Mouse (Mus musculus) right cerebral cortex, postnatal 25 days (tissue): ENCODE measurements at regions not wholly inside any gene's neighbourhood (a gene's known extent, or its start where the extent isn't known, plus 50 kb on each side); places are given as distances from the start of the nearest gene placed in this dataset.

Source experiments
- DNase-seq: peaks from one replicate; pipeline ENCODE4 v3.0.0; 2022

DNA sequence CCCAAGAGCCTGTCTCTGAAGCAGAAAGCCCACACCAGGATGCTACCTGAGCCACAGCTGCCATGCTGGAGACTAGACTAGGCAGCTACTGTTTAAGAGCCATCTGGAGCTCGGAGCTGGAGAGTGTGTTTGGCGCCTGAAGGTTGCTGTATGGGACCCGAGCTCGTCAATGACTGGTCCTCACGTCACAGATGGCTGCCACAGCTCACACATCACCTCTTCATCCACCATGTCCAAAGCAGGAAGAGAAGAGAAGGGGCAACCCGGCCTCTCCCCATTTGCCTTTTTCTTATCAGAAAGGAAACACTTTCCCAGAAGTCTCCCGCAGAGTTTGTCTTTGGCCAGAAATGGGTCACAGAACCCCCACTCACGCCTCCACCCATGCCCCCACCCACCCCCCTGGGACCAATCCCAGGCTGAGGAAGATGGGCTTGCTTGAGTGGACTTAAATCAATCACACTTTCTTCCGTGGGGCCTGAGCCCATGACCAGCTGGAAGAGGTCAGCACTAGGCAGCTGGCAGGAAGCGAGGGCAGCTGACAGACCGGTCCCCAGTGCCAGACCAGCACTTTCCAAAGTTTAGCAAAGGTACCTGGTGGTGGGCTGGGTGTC is 53.5 kb upstream of the Ptpn1 start:
- DNase-seq: no peak

DNA sequence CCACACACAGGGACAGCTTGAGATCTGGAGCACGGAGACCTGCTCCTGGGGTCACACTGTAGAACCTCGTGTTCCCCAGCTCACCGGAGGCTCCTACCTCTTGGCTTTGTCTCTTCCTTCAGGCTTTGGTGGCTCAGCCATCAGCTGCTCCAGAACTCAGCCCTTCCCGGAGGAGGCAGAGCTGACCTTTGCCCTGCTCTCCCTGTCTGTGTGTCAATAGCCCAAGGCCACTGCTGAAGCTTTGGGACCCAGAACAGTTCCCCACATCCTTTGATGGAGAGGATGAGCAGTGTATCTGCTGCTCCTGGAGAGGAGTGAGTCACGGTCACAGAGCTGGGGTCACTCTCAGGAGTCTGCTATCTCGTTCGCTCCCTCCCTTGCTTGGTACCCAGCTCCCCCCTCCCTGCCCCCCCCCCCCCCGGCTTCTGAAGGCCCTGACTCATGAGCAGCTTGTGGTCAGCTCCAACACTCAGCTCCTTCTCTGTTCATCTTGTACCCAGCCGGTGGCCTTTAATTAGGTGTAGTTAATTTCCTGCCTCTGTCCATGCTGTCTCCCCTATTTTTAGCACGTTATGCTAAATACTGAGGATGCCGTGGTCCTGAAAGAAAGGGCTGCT is 54.5 kb upstream of the Ptpn1 start:
- DNase-seq: no peak

DNA sequence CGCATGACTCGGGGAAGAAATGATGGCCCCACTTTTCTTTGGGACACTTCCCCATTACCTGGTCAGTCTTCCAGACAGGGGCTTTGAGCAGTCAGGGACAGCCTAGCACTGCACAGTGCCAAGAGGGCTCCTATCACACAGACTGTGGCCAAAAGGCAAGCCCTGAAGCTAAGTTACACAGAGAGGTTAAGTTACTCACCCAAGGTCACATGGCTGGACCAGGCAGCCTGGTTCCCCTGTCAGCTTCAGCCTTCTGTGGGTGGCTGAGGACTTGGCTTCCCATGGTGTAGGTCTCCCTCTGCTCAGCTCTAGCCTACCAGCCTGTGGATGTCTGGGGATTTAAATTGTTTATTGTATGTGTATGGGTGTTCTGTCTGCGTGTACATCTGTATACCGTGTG is 59.4 kb upstream of the Ptpn1 start:
- no peak for DNase-seq

DNA sequence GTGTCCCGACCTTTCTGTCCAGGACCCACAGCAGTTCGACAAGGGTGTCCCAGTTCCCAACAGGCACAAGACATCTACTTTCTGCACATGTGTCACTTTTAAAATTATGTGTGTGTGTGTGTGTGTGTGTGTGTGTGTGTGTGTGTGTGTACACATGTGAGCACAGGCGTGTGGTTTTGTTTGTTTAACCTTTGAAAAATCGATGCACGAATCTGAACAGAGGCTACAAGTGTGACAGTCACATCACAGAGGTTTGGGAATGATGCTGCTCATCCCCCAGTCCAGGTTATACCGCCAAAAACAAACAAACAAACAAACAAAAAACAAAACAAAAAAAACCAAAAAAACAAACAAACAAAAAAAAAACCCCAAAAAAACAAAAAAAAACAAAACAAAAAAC is 61.7 kb upstream of the Ptpn1 start:
- no peak for DNase-seq

DNA sequence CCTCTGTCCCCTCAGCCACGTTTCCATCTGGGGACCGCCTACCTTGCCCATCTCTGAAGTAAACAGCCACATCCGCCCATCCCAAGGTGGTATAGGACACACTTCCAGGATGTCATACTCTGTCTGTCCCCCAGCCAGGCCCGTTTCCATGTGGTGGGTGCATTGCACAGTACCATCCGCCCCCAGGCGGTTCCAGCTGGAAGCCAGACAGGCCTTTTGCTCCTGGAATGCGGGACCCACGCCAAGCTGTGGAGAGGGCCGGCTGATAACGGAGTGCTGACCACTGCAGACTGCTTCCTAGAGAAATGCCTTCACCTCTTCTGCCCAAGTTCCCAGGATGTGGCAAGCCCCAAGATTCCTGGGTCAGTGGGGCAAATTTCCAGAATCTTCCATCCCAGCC is 65.1 kb upstream of the Ptpn1 start:
- DNase-seq: no peak

DNA sequence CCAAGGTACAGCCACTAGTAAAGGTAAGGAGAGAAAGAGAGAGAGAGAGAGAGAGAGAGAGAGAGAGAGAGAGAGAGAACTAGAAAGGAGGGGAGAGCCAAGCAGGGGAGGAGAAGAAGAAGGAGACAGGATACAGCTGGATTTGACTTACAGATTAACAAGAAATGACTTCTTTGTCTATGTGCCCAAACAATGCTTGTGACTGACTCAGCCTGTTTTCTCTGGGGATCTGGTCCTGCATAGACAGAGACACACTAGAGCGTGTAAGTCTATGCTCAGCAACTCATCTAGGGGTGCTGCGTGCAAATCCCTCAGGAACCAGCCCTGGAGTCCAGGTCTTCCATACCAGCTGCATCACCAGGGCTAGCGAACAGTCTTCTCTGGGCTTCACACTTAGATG is 66.3 kb upstream of the Ptpn1 start:
- DNase-seq: no peak

DNA sequence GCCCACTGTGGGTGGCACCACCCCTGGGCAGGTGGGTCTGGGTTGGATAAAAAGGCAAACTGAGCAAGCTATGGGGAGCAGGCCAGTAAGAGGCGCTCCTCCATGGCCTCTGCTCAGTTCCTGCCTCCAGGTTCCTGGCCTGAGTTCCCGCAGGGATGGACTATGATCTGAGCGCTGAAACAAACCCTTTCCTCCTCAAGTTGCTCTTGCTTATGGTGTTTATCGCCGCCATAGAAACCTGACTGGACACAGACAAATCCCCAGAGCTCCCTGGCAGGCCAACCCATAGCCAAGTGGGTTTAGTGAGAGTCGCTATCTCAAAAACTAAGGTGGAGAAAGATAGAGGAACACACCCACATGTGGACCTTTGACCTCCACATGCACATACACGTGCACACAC is 67.2 kb upstream of the Ptpn1 start:
- DNase-seq: no peak

DNA sequence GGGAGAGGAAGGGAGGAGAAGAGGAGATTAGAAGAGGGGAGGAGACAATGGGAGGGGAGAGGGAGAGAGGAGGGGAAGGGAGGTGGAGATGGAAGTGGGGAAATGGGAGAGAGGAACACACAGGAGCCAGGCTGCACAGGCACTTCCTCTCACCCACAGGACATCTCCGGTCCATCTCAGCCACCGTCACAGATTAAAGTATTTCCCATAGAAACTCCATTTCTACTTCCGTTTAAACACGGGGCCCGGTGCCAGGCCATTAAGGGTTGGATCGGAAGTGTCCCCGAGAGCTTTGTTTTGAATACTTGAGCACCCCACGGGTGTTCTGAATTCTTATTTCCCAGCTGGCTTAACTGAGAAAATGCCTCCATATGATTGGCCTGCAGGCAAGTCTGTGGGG is 67.6 kb upstream of the Ptpn1 start:
- no peak for DNase-seq

DNA sequence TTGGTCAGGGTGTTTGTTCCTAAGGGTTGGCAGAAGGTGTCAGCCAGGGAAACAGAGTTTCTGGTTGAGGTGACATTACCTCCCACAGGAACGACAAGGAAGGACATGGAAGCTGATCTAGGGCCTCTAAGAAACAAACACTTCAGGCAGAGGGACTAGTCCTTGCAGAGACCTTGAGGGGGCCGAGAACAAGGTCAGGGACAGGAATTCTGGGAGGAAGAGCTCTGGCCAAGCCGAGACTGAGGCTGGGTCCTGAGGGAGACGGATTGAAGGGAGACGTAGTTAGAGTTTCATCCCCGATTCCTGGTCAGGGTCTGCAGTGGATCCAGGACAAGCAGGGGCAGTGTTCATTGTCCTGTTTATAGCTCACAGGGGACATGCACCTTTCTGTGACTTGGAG is 68.2 kb upstream of the Ptpn1 start:
- no peak for DNase-seq

DNA sequence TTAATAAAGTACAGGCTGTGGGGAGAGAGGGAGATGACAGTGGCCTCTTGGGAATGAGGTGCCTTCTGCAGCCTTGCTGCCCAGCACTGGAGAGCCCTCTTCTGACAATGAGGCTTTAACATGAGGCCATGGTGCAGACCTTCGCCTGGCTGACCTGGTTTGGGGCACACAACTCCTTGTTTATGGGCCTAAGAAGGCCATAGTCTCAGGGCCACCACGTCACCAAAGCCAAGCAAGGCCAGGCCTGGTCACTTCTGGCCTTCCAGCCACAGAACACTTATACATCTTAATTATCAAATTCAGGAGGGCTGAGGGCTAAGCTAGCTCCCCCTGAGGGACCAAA is 70.7 kb upstream of the Ptpn1 start:
- no peak for DNase-seq

DNA sequence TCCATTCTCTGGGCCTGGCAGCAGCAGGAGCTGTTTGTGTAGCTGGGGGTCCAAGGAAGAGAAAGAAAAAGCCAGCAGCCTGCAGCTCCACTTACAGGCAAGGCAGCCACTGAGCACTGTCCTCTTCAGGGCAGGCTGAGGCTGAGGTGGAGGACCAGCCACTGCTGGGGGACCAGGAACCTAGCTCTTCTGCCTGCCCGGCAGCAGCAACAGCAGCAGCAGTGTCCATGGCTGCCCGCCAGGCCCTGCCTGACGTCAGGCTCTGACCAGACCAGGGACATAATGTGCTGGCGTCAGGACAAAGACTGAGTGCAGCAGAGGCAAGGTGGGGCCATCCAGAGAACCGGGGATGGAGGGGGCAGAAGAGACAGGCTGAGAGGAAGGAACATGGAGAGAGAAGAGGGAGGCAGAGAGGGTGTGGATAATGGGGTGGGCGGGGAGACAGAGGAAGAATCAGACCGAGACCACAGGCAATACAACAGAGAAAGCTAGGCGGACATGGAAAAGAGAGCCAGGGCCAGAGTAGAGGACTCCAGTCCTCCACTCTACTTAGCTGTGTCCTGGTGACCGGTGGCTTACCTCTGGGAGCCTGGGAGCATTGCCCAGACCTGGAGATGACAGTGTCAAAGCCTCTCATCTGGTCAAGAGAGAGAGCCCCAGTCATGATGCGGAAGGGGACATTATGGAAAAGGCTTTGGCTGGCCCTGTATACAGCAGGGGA is 71.2 kb upstream of the Ptpn1 start:
- DNase-seq: peak; percentile 59

DNA sequence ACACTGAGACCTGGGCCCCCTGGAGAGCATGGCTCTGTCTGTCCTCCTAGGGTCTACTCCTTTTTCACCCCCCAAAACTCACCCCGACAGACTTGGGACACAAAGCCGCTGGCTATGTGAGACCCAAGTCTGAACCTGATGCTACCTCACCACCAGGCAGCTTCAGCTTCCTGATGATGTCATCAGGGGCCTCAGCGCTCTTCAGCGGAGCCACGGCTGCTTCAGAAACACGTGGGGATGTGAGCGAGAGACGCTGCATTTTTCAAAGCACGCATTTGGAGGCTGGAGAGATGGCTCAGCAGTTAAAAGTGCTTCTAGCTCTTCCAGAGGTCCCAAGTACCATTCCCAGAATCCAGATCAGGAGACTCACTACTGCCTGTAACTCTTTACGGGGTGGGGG is 72.3 kb upstream of the Ptpn1 start:
- DNase-seq: no peak

DNA sequence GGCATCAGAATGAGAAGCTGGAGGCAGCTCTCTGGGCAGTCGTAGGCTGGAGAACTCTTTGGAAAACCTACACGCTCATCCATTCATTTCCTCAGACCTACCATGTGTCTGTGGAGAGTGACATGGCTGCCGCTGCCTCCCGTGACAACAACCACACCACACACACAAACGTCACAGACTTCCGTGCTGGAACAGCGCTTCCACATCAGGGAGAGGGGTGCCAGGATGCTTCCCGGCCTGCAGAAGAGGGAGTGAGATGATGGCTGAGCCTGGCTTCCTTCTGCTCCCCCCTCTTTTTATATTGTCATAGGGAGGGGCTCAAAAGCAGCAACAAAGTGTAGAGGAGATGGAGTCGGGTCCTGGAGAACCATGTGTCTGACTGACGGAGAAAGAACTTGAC is 73.5 kb upstream of the Ptpn1 start:
- no peak for DNase-seq

DNA sequence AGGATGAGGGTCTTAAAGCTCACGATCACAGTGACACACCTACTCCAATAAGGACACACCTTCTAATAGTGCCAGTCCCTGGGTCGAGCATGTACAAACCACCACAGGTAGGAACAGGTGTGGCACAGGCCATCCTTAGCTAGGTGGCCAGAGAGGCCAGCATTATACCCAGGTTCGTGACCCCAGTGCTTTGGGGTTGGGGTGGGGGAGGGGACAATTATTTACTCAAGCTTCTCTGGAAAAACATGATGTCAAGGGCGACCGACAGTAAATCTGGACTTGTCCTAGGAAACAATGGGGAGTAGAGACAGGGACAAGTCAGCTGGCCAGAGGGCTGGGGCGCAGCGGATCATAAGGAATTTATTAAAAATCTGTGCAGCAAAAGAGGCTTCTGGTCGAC is 73.9 kb upstream of the Ptpn1 start:
- no peak for DNase-seq

DNA sequence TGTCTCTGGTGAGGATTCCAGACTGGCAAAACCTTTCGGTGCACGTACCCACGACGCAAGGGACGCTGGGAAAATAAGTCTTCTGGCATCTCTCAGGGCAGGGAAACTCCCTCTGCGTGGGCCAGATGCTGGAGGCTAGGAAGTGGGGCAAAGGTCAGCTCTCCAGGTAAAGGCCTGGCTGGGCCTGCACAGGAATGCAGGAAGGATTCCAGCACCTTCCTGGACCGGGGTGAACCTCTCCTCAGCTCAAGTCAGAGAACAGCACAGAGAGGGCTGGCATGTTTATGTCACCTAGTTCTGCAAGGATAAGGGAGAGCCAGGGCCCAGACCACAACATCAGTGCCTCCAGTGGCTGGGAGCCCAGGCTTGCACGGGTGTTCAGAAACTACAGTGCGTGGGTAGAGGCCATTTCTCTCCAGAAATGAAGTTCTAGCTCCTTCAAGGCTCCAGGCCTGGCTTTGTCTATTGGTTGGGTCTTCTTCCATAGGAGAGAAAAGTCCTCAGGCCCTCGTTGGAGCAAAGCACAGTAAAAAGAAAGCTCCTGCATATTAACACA is 74.9 kb upstream of the Ptpn1 start:
- no peak for DNase-seq

DNA sequence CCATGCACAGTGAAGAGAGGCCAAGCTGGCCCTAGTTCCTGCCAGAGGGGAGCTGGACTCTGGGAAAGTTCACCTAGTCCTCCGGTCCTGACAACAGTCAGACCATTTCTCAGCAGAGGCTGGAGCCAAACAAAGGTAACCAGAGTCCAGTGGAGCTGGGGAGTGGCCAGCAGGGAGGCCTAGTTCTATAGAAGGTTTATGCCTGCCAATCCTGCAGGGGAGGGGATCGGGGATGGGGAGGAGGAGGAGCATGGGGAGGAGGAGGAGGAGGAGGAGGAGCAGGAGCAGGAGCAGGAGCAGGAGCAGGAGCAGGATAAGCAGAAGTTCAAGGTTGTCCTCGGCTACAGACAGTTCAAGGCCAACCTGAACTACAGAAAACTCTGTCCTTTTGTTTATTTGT is 75.8 kb upstream of the Ptpn1 start:
- no peak for DNase-seq

DNA sequence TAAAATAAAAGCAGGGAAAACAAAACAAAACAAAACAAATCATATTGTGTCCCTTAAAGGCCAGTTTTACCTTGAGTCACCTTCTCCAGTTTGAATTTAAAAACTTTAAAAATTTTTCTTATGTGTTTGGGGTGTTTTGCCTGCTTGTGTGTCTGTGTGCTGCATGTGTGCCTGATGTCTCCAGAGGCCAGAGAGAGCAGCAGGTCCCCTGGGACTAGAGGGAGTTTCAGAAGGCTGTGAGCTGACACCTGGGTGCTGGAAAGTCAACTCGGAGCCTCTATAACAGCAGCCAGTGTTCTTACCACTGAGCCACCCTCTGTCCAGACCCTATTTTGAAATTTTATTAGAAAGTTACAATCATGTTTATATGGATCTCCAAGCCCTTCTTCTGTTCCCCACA is 77.8 kb upstream of the Ptpn1 start:
- DNase-seq: no peak

DNA sequence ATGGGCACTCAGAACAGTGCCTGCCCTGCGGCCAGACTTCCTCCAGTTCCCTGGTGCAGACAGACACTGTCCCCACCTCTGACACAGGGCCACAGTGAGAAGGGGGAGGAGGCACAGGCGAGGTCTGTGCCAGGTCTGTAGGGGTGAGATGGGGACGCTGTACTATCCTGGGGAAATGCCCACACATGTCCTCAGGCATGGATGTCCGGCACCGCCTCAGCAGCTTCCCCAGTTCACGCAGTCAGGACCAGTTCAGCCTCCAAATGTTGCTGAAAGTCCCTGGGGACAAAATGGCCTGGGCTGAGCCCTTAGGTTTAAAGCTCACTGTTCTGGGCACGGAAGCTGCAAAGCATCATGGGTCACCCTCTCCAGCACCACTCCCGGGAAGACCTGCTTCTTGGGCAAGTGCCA is 78.4 kb upstream of the Ptpn1 start:
- DNase-seq: no peak

DNA sequence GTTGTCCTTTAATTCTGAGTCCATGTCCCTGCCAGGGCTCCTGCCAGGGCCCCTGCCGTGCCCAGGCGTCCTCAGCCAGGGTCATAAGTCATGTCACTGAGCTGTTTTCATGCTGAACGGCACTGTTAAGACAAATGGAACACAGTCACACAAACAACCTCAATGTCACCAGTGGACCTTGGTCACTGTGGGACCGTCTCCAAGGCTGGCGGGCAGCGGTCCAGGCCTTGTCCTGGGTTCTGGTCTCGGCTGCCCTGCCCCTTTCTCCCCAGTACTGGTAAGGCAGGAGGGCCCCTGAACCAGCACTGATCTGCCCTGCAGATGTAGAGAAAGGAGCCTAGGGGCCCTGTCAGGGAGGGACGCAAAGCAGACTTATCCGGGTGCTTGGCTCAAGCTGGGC is 79.3 kb upstream of the Ptpn1 start:
- DNase-seq: no peak

DNA sequence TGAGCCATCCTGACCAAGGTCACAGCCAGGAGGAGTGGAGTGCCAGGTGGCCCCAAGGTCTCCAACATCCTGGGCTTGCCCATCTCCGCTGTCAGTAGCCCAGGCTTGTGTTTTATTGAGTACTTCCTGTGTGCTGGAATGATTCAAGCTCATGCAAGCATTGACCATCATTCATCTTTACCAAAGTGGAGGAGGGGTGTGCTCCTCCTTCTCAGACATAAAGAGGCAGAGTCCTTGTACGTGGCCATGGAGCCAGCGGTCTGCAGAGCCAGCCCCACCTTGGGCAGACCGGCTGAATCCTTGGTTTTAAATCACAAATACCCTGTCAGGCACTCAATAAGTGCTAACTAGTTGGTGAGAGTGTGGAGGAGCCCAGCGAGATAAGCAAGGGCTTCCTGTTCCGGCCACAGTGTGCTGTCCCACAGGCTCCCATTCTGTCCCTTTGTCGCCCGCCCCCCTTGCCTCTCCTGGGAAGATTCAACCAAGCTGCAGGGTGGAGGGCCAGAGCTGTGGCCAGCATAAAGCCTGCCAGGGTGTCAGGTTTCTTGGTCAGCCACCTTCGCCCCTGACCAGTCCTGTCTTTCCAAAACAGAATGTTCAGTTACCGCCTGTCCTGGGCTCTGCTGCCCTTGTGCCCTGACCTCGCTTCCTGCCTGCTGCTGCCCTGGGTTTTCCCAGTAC is 80.5 kb upstream of the Ptpn1 start:
- DNase-seq: no peak

DNA sequence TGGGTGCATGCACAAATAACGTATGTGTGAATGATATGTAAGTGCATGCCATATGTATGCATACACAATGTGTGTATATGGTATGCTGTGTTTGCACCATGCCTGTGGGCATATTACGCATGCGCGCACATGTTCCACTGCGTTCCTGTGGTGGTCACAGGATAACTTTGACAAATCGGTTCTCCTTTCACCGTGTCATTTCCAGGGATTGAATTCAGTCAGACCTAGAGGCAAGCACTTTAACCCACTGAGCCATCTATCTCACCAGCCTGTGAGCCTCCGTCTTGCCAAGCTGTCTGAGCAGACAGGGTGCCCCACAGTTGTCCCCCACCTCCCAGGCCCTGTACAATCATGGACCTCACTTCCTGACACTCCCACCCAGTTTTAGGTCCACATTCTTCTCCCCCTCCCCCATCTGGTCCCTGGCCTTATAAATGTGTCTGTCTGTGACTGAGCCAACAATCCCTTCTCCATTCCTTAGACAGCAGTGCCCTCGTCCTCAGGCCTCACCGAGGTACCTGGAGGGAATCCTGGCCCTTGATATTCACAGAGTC is 81.8 kb upstream of the Ptpn1 start:
- DNase-seq: no peak

DNA sequence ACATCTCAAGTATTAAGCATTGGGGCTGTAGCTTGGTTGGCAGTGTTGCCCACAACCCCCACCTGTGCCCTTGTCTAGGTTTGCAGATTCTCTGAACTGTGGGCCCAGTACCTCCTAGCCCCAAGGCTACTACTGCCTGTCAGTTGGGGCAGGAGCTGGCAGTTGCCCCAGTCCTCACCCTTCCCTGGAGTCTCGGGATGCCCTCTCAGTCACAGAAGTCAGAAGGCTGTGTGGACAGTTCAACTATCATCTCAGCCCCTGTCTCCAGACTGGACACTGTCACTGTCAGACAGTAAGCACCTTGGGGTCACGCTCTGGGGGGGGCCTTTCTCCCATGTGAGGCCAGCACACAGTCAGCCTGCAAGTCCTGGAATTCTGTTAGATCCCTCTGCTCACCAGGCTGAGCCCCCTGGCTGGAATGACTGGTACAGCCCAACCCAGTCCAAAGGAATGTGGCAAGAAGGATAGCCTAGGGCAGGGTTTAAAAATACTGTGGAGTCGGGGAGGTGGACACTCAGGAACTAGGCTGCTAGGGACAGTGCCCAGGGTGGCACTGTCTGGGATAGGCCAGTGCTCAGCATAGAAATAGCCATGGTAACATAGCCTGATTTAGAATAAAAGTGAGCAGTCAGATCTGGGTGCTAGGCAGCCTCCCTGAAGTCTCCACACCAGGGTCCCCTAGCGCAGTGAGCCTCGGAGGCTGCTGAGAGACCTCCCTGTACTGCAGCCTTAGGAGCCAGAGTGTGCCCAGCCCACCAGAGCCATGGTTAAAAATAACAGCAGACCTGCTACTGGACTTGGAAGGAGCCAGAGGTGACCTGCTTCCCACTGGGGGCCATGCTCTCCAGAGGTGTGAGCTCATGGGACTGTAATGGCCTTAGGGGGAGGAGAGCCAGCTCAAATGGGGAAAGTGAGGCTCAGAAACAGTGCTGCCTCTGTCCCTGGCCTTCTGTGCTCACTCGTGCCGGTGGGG is 83.1 kb upstream of the Ptpn1 start:
- DNase-seq: no peak
